Mouse (Mus musculus): ENCODE measurements around the gene Mvk. TPM values are rescaled to one million over a fixed set of nuclear protein-coding genes. Genes with fewer than 3 reads are reported as not detected.

The Mvk gene
- polyA plus RNA-seq, 1 experiment from 2014 or later = 50.7 TPM

DNA sequence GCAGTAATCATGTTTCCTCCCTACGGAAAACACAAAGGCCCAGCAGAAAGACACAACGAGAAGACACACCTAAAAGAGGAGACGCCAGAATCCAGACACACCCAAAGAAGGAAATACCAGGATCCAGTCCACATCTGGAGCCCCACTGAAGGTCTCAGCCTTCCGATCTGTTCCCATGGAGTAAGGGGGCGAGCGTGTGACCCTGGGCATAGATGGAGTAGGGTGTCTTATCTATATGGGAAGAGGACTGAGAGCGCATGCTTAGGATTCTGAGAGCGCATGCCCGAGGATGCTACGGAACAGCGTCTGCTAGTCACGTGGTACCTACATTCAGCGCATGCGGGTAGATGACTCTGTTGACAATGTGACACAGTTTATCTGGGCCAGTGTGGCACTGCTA is 41.6 kb downstream of the Mvk start:
- no peak for ATAC-seq
- no peaks in the 10 kb centered on the region for H3K36me3 ChIP-seq
- H3K27ac ChIP-seq = no peak overlapping the region
- H3K4me3 ChIP-seq (replicated peaks) = no peak overlapping the region
- peaks cover 6% of the 10 kb centered on the region for H3K4me1 ChIP-seq (replicated peaks)
- H3K4me2 ChIP-seq (replicated peaks) = no peak overlapping the region
- no peaks in the 10 kb centered on the region for H3K9me3 ChIP-seq
- H3K9ac ChIP-seq (replicated peaks) = no peak overlapping the region
- peaks cover 3% of the 10 kb centered on the region; the same call in 1 of the 2 replicates for H3K27me3 ChIP-seq
- WGBS = 90% methylated on average over 14 of the region's 14 CpGs

DNA sequence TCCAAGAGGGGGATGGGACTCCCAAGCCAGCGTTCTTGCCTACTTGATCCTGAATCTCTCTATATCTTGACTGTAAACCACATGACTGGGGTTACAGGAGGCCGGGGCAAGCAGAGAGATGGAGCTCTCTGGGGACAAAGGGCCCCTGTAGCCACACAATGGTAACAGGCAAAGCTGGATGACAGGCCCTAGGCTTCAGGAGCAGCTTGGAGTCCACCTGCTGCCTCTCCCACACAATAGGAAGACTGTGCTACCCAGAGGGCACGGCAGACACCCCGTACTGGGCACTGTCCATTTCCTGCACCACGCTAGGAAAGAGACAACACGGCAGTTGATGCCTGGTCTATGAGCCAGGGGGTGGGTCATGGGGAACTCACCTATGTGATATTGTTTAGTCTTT is 45.5 kb downstream of the Mvk start:
- Histone ChIP-seq H3K4me1 (replicated peaks) (no peaks in the 10 kb centered on the region), H3K4me3 (replicated peaks) (no peak overlapping the region), H3K27ac (no peak overlapping the region), H3K9ac (replicated peaks) (no peak overlapping the region), H3K36me3 (no peaks in the 10 kb centered on the region), H3K27me3 (no peaks in the 10 kb centered on the region), H3K9me3 (no peaks in the 10 kb centered on the region), H3K4me2 (replicated peaks) (no peak overlapping the region)
- WGBS = 88% methylated on average over 6 of the region's 6 CpGs
- no peak for ATAC-seq

DNA sequence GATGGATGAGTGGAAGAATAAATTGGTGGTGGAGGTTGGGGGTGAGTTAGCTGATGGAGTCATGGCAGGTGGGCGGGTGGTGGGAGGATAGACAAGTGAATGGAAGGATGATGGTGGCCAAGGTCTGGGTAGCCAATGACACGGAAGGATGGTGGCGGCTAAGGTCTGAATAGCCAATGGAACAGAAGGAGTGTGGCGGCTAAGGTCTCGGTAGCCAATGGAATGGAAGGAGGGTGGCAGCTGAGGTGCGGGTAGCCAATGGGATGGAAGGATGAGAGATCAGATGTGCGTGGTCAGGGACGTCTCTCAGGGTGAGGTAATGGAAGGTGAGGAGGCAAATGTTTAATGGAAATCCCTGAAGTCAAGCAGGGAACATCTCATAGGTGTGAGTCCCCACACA is 46.2 kb downstream of the Mvk start:
- H3K4me2 ChIP-seq (replicated peaks) = no peak overlapping the region
- H3K9me3 ChIP-seq = no peaks in the 10 kb centered on the region
- H3K9ac ChIP-seq (replicated peaks) = no peak overlapping the region
- no peaks in the 10 kb centered on the region for H3K36me3 ChIP-seq
- H3K27me3 ChIP-seq = no peaks in the 10 kb centered on the region
- no peak overlapping the region for H3K4me3 ChIP-seq (replicated peaks)
- WGBS = 92% methylated on average over 8 of the region's 8 CpGs
- ATAC-seq = no peak
- H3K27ac ChIP-seq = no peak overlapping the region
- no peaks in the 10 kb centered on the region for H3K4me1 ChIP-seq (replicated peaks)

DNA sequence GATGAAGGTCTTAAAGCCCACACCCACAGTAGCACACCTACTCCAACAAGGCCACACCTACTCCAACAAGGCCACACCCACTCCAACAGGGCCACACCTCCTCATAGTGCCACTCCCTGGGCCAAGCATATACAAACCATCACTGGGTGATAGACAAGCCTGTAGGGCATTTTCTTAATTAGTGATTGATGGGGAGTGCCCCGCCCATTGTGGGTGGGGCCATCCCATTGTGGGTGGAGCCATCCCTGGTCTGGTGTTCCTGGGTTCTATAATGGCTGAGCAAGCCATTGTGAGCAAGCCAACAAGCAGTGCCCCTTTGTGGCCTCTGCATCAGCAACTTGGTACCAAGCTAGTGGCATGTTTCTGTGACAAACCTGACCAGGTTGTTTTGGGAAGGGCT is 50.7 kb downstream of the Mvk start:
- Histone ChIP-seq H3K36me3 (no peaks in the 10 kb centered on the region), H3K4me1 (replicated peaks) (no peaks in the 10 kb centered on the region), H3K4me2 (replicated peaks) (no peak overlapping the region), H3K27me3 (no peaks in the 10 kb centered on the region), H3K9ac (replicated peaks) (no peak overlapping the region), H3K4me3 (replicated peaks) (no peak overlapping the region), H3K9me3 (no peaks in the 10 kb centered on the region), H3K27ac (no peak overlapping the region)
- no peak for ATAC-seq
- WGBS = 37% methylated on average over 1 of the region's 1 CpGs

DNA sequence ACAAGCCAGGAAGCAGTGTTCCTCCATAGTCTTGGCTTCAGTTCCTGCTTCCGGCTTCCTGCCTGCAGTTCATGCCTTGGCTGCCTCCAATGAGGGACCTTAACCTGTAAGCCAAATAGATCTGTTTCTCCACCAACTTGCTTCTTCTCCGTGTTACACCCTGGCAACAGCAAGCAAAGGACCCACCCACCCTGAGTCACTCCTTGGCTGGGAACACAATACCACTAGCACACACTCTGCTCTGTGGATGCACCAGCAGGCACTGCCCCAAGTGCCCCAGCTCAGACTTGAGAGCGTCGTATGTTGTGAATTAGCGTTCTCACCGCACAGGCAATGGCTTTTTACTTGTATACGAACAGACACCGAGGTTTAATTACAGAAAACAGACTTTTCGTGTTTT is 57.2 kb downstream of the Mvk start:
- 82% methylated on average over 9 of the region's 9 CpGs for WGBS
- Histone ChIP-seq H3K36me3 (no peaks in the 10 kb centered on the region), H3K4me1 (replicated peaks) (no peaks in the 10 kb centered on the region), H3K9me3 (no peaks in the 10 kb centered on the region), H3K27ac (no peak overlapping the region), H3K9ac (replicated peaks) (no peak overlapping the region), H3K4me3 (replicated peaks) (no peak overlapping the region), H3K27me3 (no peaks in the 10 kb centered on the region), H3K4me2 (replicated peaks) (no peak overlapping the region)
- no peak for ATAC-seq

DNA sequence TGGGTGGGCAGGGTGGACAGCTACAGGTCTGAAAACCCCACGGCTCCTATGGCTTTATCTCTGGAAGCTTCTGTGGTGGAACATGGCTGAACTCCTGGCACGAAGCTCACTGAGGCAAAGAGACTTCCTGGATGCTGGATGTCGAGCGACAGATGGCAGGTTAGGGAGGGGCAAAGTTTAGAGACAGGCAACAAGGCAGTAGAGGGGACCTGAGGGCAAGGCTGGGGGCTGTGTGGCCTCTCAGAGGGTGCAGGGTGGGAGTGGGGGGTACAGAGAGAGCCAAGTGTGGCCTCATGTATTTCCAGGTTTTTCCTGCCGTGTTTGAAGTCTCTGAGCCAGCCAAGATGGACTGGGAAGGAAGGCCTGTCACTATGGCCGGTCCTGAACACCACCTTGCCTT is 60.8 kb downstream of the Mvk start:
- Histone ChIP-seq H3K4me1 (replicated peaks) (peaks cover 9% of the 10 kb centered on the region; the same call in 1 of the 2 replicates), H3K36me3 (no peaks in the 10 kb centered on the region), H3K4me2 (replicated peaks) (no peak overlapping the region), H3K4me3 (replicated peaks) (no peak overlapping the region), H3K9ac (replicated peaks) (no peak overlapping the region), H3K27ac (no peak overlapping the region), H3K9me3 (no peaks in the 10 kb centered on the region), H3K27me3 (0 out of 2 replicates have a peak, but pooled peaks cover 5% of the 10 kb centered on the region)
- no peak for ATAC-seq
- 82% methylated on average over 6 of the region's 6 CpGs for WGBS

DNA sequence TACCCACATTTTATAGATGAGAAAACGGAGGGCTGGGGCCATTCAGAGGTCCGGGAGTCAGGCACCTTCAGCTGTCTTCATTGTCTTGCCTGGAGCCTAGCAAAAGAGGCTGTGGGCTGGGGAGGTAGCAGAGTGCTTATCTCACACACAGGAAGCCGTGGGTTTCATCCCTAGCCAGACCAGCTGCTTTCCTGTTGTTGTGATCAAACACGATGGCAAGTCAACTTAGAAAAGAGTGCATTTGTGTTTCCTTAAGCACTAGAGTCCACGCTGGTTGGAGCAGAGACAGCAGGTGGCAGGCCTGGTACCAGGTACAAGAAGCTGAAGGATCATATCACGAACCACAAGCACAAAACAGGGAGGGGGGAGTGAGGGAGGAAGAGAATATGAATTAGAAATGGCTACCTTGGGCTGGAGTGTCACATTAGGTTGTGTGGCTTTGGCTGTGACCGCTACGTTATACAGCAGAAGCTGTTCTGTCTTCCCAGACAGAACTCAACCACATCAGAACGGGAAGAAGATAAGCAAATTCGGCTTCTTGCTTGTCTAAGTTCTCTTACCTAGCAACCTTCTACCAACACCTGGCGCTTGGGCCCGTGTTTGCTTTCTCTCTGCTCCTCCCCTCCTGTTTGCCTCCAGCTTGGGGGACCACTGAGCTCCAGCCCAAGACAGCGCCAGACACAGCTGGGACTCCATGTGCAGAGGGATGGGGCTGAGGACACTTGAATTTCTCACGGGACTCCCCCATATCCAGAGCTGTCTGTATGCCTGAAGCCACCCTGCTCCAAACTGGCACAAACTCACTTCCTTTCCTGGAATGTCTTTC is 61.4 kb downstream of the Mvk start:
- Histone ChIP-seq H3K9me3 (no peaks in the 10 kb centered on the region), H3K36me3 (no peaks in the 10 kb centered on the region), H3K9ac (replicated peaks) (no peak overlapping the region), H3K27me3 (peaks cover 5% of the 10 kb centered on the region; the same call in 1 of the 2 replicates), H3K4me3 (replicated peaks) (no peak overlapping the region), H3K27ac (no peak overlapping the region), H3K4me1 (replicated peaks) (peaks cover 9% of the 10 kb centered on the region; the same call in 1 of the 2 replicates), H3K4me2 (replicated peaks) (no peak overlapping the region)
- 77% methylated on average over 14 of the region's 14 CpGs for WGBS
- ATAC-seq = no peak

DNA sequence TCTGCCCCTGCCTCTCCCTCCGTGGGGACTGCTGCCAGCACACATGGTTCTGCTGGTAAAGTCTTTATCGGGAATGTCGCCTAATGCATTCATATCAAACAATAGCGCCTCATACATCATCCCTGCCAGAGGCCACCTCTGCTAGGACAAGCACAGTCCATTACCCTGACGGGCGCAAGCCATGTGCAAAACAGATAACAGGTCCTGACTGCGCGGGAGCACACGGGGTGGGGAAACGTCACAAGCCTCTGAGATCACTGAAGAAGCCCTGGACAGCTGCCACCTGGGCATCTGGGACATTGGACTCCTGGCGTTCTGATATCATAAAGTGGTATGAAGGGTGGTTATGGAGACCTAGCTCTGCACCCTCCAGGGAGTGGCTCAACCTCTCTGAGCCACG is 63.3 kb downstream of the Mvk start:
- H3K27ac ChIP-seq = no peak overlapping the region
- no peaks in the 10 kb centered on the region for H3K9me3 ChIP-seq
- H3K4me3 ChIP-seq (replicated peaks) = no peak overlapping the region
- peaks cover 9% of the 10 kb centered on the region; the same call in 1 of the 2 replicates for H3K4me1 ChIP-seq (replicated peaks)
- H3K9ac ChIP-seq (replicated peaks) = no peak overlapping the region
- WGBS = 66% methylated on average over 12 of the region's 12 CpGs
- H3K4me2 ChIP-seq (replicated peaks) = no peak overlapping the region
- peaks cover 10% of the 10 kb centered on the region for H3K27me3 ChIP-seq
- no peak for ATAC-seq
- no peaks in the 10 kb centered on the region for H3K36me3 ChIP-seq

DNA sequence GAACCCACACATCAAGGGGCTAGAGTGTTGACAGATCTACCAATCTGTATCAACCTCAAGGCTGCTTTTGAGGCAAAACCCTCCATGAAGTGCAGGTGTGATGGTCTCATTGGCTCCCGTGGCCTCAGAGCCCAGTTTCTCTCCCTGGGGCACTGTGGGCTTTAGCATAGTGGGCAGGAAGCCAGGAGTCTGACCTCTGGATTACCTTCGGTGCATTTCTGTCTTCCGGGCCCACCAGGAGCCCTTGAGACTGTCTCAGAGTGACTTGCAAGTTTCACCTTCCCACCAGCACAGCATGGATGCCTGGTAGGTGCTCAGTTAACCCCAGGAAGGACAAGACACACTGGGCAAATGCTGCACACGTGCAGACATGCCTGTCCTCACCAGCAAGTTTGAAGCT is 63.9 kb downstream of the Mvk start:
- no peak overlapping the region for H3K4me2 ChIP-seq (replicated peaks)
- 85% methylated on average over 4 of the region's 4 CpGs for WGBS
- H3K9me3 ChIP-seq = no peaks in the 10 kb centered on the region
- no peak for ATAC-seq
- no peak overlapping the region; the same call in 1 of the 2 replicates for H3K9ac ChIP-seq (replicated peaks)
- no peaks in the 10 kb centered on the region for H3K36me3 ChIP-seq
- no peak overlapping the region for H3K27ac ChIP-seq
- peaks cover 12% of the 10 kb centered on the region for H3K4me1 ChIP-seq (replicated peaks)
- peaks cover 13% of the 10 kb centered on the region for H3K27me3 ChIP-seq
- H3K4me3 ChIP-seq (replicated peaks) = no peak overlapping the region

DNA sequence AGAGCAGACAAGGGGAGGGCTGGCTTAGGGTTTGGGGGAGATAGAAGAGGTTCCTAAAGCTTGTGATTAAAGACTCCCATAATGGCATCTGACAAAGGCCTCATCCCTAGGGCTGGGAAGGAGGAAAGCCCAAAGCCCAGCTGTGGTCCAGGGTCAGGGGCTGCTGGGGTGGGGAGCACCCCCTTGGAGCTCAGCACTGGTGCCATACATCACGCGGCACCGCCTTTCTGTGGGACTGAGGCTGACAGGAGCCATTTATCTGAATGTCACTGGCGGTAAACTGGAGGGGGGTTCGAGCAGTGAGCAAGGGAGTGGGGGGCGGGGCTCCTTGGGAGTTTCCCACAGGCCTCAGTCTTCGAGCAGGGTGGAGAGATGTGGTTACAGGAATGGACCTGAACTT is 65.4 kb downstream of the Mvk start:
- Histone ChIP-seq H3K4me3 (replicated peaks) (no peak overlapping the region), H3K9me3 (no peaks in the 10 kb centered on the region), H3K9ac (replicated peaks) (no peak overlapping the region), H3K27me3 (peaks cover 20% of the 10 kb centered on the region), H3K4me1 (replicated peaks) (peaks cover 27% of the 10 kb centered on the region), H3K27ac (no peak overlapping the region), H3K36me3 (no peaks in the 10 kb centered on the region), H3K4me2 (replicated peaks) (no peak overlapping the region)
- ATAC-seq = no peak
- 74% methylated on average over 7 of the region's 7 CpGs for WGBS
